In the genomic region with DNA sequence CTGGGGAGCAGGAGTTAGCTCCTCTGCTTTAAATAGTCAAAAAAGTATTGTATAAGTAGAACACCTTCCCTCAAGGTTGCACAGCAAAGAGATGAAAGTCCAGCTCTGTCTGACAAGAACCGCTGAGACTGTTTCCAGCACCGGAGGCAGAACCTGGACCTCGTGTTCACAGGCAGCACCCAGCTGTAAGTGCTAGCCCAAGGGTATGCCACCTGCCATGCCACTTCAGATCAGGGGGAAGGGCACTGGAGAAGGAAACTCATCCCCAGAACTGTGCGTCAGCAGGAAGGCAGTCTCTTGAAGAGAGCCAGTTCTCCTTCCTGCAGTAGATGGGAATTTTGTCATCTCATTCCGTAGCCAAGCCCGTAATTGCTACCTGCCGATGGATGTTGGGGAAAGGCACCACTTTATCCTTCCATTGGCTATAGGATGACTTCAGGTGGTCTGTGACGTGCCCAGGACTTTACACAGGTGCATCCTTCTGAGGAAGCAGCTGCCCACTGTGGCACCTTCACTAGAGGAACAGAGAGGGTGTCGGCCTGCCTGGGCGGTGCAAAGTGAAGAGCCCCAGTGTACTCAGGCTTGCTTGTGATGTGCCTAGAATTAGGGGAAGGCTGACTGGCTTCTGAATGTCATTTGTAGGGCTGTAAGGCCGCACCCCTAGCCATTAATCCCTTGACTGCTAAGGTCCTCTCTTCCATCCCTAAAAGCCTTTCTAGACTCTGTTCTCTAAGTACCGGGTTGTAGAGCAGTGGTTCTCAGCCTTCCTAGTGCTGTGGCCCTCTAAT, we compare ENCODE assay signal across 11 mouse cellular contexts.
DNase-seq lines count a peak whose midpoint lies in the region; ATAC-seq and TF ChIP-seq lines count a peak whose summit lies in the region.
"Had no signal": no experiment of that assay in that cellular context is flagged by ENCODE, and none has a peak within 500 bp of the region (broad histone marks: within the 10 kb centered on the region; RNA-seq: fewer than 3 reads in every experiment).

No protein-coding gene starts in this region.

- H3K36me3 ChIP-seq in heart, embryonic 12.5 days, result no peaks in the 10 kb centered on the region
- H3K36me3 ChIP-seq in spleen, adult 2 months (ENCODE audit: control insufficient read depth, insufficient read depth, low read length), result no peaks in the 10 kb centered on the region
- H3K36me3 ChIP-seq in heart, postnatal 0 days (replicated peaks; ENCODE audit: control insufficient read depth, insufficient read depth, low read length), result no peaks in the 10 kb centered on the region
- H3K36me3 ChIP-seq in liver, postnatal 0 days (replicated peaks; ENCODE audit: insufficient read depth, low read length), result no peaks in the 10 kb centered on the region
- H3K36me3 ChIP-seq: kidney, embryonic 15.5 days; limb, embryonic 15.5 days had no signal

- H3K27me3 ChIP-seq in heart, embryonic 12.5 days (replicated peaks), result no peaks in the 10 kb centered on the region
- H3K27me3 ChIP-seq in spleen, adult 2 months (ENCODE audit: control insufficient read depth, insufficient read depth, low read length), result no peaks in the 10 kb centered on the region
- no peaks in the 10 kb centered on the region for H3K27me3 ChIP-seq in heart, postnatal 0 days (ENCODE audit: control insufficient read depth, insufficient read depth, low read length)
- no peaks in the 10 kb centered on the region for H3K27me3 ChIP-seq in liver, postnatal 0 days (ENCODE audit: insufficient read depth, low read length)
- H3K27me3 ChIP-seq: kidney, embryonic 15.5 days; limb, embryonic 15.5 days had no signal

- TF ChIP-seq CTCF in spleen, adult 2 months (IDR thresholded peaks at IDR 0.05; ENCODE audit: extremely low read depth, insufficient read depth, insufficient read length, insufficient replicate concordance), result no peak
- no peak for TF ChIP-seq CTCF in heart, postnatal 0 days (IDR thresholded peaks at IDR 0.05; ENCODE audit: low read depth)
- TF ChIP-seq CTCF in liver, postnatal 0 days (IDR thresholded peaks at IDR 0.05; ENCODE audit: low read depth), result no peak

- 0 out of 2 replicates have a peak, but pooled peaks cover 5% of the 10 kb centered on the region for H3K9me3 ChIP-seq in heart, embryonic 12.5 days (replicated peaks)
- no peaks in the 10 kb centered on the region for H3K9me3 ChIP-seq in heart, postnatal 0 days (replicated peaks; ENCODE audit: control insufficient read depth, low read length)
- H3K9me3 ChIP-seq in liver, postnatal 0 days (ENCODE audit: low read length), result no peaks in the 10 kb centered on the region
- H3K9me3 ChIP-seq: kidney, embryonic 15.5 days; limb, embryonic 15.5 days had no signal

- WGBS in heart, embryonic 12.5 days, result 86% methylated on average over 12 of the region's 12 CpGs
- WGBS in spleen, adult 2 months, result 66% methylated on average over 12 of the region's 12 CpGs
- WGBS in heart, postnatal 0 days, result 84% methylated on average over 12 of the region's 12 CpGs
- 83% methylated on average over 12 of the region's 12 CpGs for WGBS in liver, postnatal 0 days (ENCODE audit: insufficient replicate concordance)

- TF ChIP-seq EP300 in heart, postnatal 0 days (IDR thresholded peaks at IDR 0.05; ENCODE audit: low read depth), result no peak
- no peak for TF ChIP-seq EP300 in liver, postnatal 0 days (IDR thresholded peaks at IDR 0.05; ENCODE audit: low read depth)

- 0 out of 2 replicates have a peak overlapping the region, but pooled peaks have one; percentile 63 for H3K4me2 ChIP-seq in heart, embryonic 12.5 days
- H3K4me2 ChIP-seq in heart, postnatal 0 days (ENCODE audit: low read depth, low read length), result peak overlapping the region; percentile 62
- H3K4me2 ChIP-seq in liver, postnatal 0 days (ENCODE audit: low read depth, low read length), result no peak overlapping the region
- H3K4me2 ChIP-seq: kidney, embryonic 15.5 days; limb, embryonic 15.5 days had no signal

- 0 out of 2 replicates have a peak overlapping the region, but pooled peaks have one; percentile 55 for H3K9ac ChIP-seq in heart, embryonic 12.5 days
- H3K9ac ChIP-seq in heart, postnatal 0 days (replicated peaks; ENCODE audit: low read depth, low read length), result no peak overlapping the region
- H3K9ac ChIP-seq in liver, postnatal 0 days (replicated peaks), result no peak overlapping the region
- H3K9ac ChIP-seq: kidney, embryonic 15.5 days; limb, embryonic 15.5 days had no signal

- TF ChIP-seq POLR2A in spleen, adult 2 months (IDR thresholded peaks at IDR 0.05; ENCODE audit: low read depth, low read length), result no peak

- H3K27ac ChIP-seq in heart, embryonic 12.5 days (ENCODE audit: poor library complexity, severe bottlenecking), result no peak overlapping the region
- H3K27ac ChIP-seq in spleen, adult 2 months (ENCODE audit: insufficient read depth, low read length), result peak overlapping the region; percentile 50
- H3K27ac ChIP-seq in heart, postnatal 0 days (ENCODE audit: low read depth), result peak overlapping the region; percentile 94
- no peak overlapping the region for H3K27ac ChIP-seq in liver, postnatal 0 days (ENCODE audit: low read depth)
- H3K27ac ChIP-seq: kidney, embryonic 15.5 days; limb, embryonic 15.5 days had no signal

- no peak overlapping the region for H3K4me3 ChIP-seq in heart, embryonic 12.5 days
- no peak overlapping the region for H3K4me3 ChIP-seq in spleen, adult 2 months (ENCODE audit: extremely low read depth, insufficient read depth, insufficient read length)
- no peak overlapping the region for H3K4me3 ChIP-seq in heart, postnatal 0 days (ENCODE audit: low read depth, low read length)
- H3K4me3 ChIP-seq in liver, postnatal 0 days (ENCODE audit: low read depth, low read length), result no peak overlapping the region
- H3K4me3 ChIP-seq: kidney, embryonic 15.5 days; limb, embryonic 15.5 days had no signal

- intact Hi-C loops in heart, postnatal 14 days (cut with DNase I), result no loop called here

- ATAC-seq in heart, embryonic 12.5 days (ENCODE audit: insufficient number of reproducible peaks, low FRiP score), result no peak
- no peak for ATAC-seq in heart, postnatal 0 days (ENCODE audit: insufficient read depth, low read depth)
- ATAC-seq in liver, postnatal 0 days, result no peak

- peaks cover 60% of the 10 kb centered on the region for H3K4me1 ChIP-seq in heart, embryonic 12.5 days (replicated peaks)
- peaks cover 25% of the 10 kb centered on the region; the same call in 1 of the 2 replicates for H3K4me1 ChIP-seq in spleen, adult 2 months (ENCODE audit: control insufficient read depth, insufficient read depth, insufficient read length)
- H3K4me1 ChIP-seq in heart, postnatal 0 days (ENCODE audit: control insufficient read depth, insufficient read depth), result peaks cover 57% of the 10 kb centered on the region
- H3K4me1 ChIP-seq in liver, postnatal 0 days (ENCODE audit: insufficient read depth), result peaks cover 15% of the 10 kb centered on the region
- H3K4me1 ChIP-seq: kidney, embryonic 15.5 days; limb, embryonic 15.5 days had no signal

- DNase-seq in heart, postnatal 14 days, result no peak
- peak in 1 of 2 experiments; percentile 43 for DNase-seq in spleen, adult 2 months (ENCODE audit: low read depth in 1 of 2, low spot score in 2 of 2)
- no peak for DNase-seq in spleen, adult 12 weeks (ENCODE audit: low spot score)
- no peak for DNase-seq in heart, postnatal 0 days (ENCODE audit: low spot score)
- DNase-seq in thymus, postnatal 25 days, result peak; percentile 35
- DNase-seq in liver, postnatal 0 days, result no peak
- no peak for DNase-seq in cerebellum, adult 11 months
- DNase-seq: cerebellum, adult 8-10 months had no signal

Comparison
In these comparisons a context has a peak if more than half of its experiments do, and no peak if none do; other contexts are left out.
1. H3K27ac ChIP-seq: peak in spleen, adult 2 months (single experiment) and heart, postnatal 0 days (single experiment); none in heart, embryonic 12.5 days (single experiment) and liver, postnatal 0 days (single experiment).